Mouse (Mus musculus): ENCODE results near the gene Dpysl5. TPM values are rescaled to one million over a fixed set of nuclear protein-coding genes. Genes with fewer than 3 reads are reported as not detected.

The Dpysl5 gene
- 91.8 and 97.0 TPM in 2 replicates for polyA plus RNA-seq (2014; fragmentation: Nextera tagmentation; extraction: Ambion mirVana)

DNA sequence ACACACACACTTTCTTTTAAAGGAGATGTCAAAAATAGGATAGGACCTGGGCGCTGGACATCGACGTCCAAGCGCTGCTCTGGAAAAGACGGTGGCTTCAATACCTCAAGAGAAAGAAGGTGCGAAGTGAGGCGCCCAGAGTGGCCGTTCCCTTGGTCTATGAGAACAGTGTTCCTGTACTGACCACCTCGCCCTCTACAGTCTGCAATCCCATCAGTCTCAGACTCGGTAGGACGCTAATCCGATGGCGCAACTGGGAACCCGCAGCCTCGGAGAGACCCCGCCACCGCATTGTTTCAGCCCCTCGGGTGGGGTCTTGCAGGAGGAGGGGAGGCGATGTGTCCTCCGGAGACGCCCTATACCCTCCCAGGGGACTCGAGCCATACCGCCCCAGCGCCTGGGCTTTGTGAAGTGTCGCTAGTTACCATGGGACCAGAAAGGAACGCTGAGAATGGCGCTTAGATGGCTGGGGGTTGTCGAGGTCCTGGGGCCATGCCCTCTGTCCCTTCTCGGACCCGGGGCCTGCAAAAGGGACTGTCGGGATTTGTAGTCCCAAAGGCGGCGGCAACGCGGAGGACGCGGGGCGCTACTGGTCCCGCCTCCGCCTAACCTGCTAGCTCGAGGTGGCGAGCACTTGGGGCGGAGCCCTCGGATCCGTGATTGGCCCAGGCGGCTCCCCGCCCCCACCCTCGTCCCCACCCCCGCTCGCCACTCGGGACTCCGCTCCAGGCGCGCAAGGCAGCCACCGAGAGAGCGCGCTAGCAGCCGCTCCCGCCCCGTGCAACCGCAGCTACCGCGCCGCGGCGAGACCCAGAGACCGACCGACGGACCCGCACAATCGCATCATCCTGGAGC, at the start of gene Dpysl5:
Dpysl5 (plus strand) TSS at position 418 of the 855 bp plus-strand sequence.
- WGBS: under 1% methylated on average over 70 of the region's 71 CpGs
- Histone ChIP-seq H3K36me3 (ENCODE audit: control insufficient read depth, insufficient read depth, low read length) (no peaks in the 10 kb centered on the region), H3K9ac (ENCODE audit: low read length) (peak within 1 kb of the TSS; percentile 88), H3K9me3 (ENCODE audit: control insufficient read depth, low read length) (no peaks in the 10 kb centered on the region), H3K27me3 (ENCODE audit: control insufficient read depth, insufficient read depth, low read length) (no peaks in the 10 kb centered on the region), H3K4me1 (replicated peaks; ENCODE audit: control insufficient read depth, insufficient read depth, low read length) (no peaks in the 10 kb centered on the region; the same call in 1 of the 2 replicates), H3K27ac (ENCODE audit: low read depth, low read length) (peak within 1 kb of the TSS; percentile 65), H3K4me3 (ENCODE audit: low read depth, low read length) (peak within 1 kb of the TSS; percentile 66), H3K4me2 (ENCODE audit: low read depth, low read length, severe bottlenecking) (peak within 1 kb of the TSS; percentile 95)
- DNase-seq (ENCODE audit: low spot score) (peak; percentile 97), ATAC-seq (replicated peaks; ENCODE audit: low FRiP score) (peak; percentile 89)

DNA sequence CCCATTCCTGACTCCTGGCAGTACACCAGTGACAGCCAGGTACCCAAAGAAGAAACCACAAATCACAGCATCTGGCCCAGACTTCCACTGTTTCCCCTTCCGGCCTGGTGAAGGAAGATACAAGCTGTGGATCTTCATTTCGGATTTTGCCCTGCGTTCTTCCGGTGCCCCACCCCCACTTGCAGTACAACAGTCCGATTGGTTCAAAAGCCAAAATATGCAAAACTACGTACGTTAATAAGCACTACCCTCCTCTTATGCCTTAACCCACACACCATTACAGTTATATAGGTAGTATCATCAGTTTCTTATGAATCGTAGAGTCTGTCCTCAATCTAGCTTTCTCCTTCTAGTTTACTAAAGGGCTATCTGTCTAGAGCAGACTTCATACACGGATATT, 46.0 kb upstream of the Dpysl5 start:
- H3K4me1 ChIP-seq (replicated peaks; ENCODE audit: control insufficient read depth, insufficient read depth, low read length): peaks cover 10% of the 10 kb centered on the region; the same call in 1 of the 2 replicates
- no peaks in the 10 kb centered on the region for H3K9me3 ChIP-seq (ENCODE audit: control insufficient read depth, low read length)
- DNase-seq (ENCODE audit: low spot score) (no peak), ATAC-seq (replicated peaks; ENCODE audit: low FRiP score) (no peak)
- no peak overlapping the region for H3K9ac ChIP-seq (ENCODE audit: low read length)
- no peak overlapping the region for H3K4me2 ChIP-seq (ENCODE audit: low read depth, low read length, severe bottlenecking)
- no peaks in the 10 kb centered on the region for H3K27me3 ChIP-seq (ENCODE audit: control insufficient read depth, insufficient read depth, low read length)
- 91% methylated on average over 9 of the region's 9 CpGs for WGBS
- no peaks in the 10 kb centered on the region; the same call in 1 of the 2 replicates for H3K36me3 ChIP-seq (ENCODE audit: control insufficient read depth, insufficient read depth, low read length)
- no peak overlapping the region for H3K4me3 ChIP-seq (ENCODE audit: low read depth, low read length)
- no peak overlapping the region for H3K27ac ChIP-seq (ENCODE audit: low read depth, low read length)

DNA sequence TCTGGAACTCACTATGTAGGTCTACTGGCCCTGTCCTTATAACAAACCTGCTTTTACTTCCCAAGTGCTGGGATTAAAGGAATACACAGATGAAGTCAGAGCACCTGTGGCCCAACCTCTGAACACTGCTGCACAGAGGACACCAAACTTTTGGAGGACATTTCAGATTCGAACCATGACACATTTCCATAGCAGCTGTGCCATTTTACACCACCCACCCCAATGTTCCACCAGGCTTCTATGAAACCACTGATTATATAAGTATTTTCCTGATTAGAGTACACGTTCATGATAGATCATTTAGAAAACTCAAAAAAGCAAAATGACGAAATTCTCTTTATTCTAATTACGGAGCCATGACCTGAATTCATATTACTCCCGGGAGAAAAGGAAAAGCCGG, 45.4 kb upstream of the Dpysl5 start:
- Histone ChIP-seq H3K27ac (ENCODE audit: low read depth, low read length) (no peak overlapping the region), H3K4me2 (ENCODE audit: low read depth, low read length, severe bottlenecking) (peak overlapping the region; percentile 56; the same call in 1 of the 2 replicates), H3K27me3 (ENCODE audit: control insufficient read depth, insufficient read depth, low read length) (no peaks in the 10 kb centered on the region), H3K36me3 (ENCODE audit: control insufficient read depth, insufficient read depth, low read length) (no peaks in the 10 kb centered on the region; the same call in 1 of the 2 replicates), H3K9ac (ENCODE audit: low read length) (peak overlapping the region; percentile 92), H3K4me3 (ENCODE audit: low read depth, low read length) (peak overlapping the region; percentile 83), H3K9me3 (ENCODE audit: control insufficient read depth, low read length) (no peaks in the 10 kb centered on the region), H3K4me1 (replicated peaks; ENCODE audit: control insufficient read depth, insufficient read depth, low read length) (peaks cover 10% of the 10 kb centered on the region; the same call in 1 of the 2 replicates)
- ATAC-seq (replicated peaks; ENCODE audit: low FRiP score): no peak
- WGBS: 68% methylated on average over 6 of the region's 6 CpGs
- DNase-seq (ENCODE audit: low spot score): no peak

DNA sequence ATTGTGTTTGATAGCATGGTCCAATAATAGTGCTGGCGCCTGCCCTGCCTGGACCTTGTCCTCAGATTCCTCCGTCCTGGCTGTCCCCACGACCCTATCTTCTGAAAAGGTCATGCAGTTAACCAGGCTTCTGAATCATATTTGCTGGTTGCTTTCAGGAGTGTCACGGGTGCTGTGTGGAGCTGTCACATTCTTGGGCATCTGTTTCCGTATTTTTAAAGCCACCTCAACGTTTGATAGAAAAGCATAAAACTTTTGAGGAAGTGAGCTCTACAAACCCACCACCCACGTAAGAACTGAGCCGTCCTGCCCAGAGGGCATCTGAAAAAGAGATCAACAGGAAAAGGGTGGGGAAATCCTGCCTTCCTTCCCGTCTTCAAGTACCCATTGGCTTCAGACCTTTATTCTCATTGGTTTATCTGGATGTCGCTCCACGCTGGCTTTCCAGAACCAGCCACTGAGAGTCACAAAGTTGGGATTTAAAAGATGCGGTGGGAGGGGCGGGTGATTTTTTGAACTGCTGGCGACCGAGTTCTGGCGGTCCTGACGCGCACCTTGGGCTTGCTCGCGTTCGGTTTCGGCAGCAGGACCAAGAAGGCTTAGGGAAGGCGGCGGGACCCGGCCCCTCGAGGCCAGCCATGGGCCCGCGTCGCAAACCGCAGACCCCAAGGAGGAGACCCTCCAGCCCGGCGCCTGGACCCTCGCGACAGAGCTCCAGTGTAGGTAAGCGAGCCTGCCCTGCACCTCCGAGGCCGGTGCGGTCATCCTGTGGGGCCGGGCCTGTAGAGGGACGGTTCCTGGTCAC, 44.8 kb upstream of the Dpysl5 start, which contains the start of gene Cenpa:
Cenpa (plus strand) TSS at position 387 of the 805 bp plus-strand sequence.
- H3K9ac ChIP-seq (ENCODE audit: low read length): peak within 1 kb of the TSS; percentile 92
- peak; percentile 89 for DNase-seq (ENCODE audit: low spot score)
- 2% methylated on average over 40 of the region's 40 CpGs for WGBS
- peaks cover 10% of the 10 kb centered on the region; the same call in 1 of the 2 replicates for H3K4me1 ChIP-seq (replicated peaks; ENCODE audit: control insufficient read depth, insufficient read depth, low read length)
- no peaks in the 10 kb centered on the region; the same call in 1 of the 2 replicates for H3K36me3 ChIP-seq (ENCODE audit: control insufficient read depth, insufficient read depth, low read length)
- H3K9me3 ChIP-seq (ENCODE audit: control insufficient read depth, low read length): no peaks in the 10 kb centered on the region
- H3K4me3 ChIP-seq (ENCODE audit: low read depth, low read length): peak within 1 kb of the TSS; percentile 83
- no peaks in the 10 kb centered on the region for H3K27me3 ChIP-seq (ENCODE audit: control insufficient read depth, insufficient read depth, low read length)
- ATAC-seq (replicated peaks; ENCODE audit: low FRiP score): peak; percentile 95
- peak within 1 kb of the TSS; percentile 73 for H3K27ac ChIP-seq (ENCODE audit: low read depth, low read length)
- peak within 1 kb of the TSS; percentile 56 for H3K4me2 ChIP-seq (ENCODE audit: low read depth, low read length, severe bottlenecking)

DNA sequence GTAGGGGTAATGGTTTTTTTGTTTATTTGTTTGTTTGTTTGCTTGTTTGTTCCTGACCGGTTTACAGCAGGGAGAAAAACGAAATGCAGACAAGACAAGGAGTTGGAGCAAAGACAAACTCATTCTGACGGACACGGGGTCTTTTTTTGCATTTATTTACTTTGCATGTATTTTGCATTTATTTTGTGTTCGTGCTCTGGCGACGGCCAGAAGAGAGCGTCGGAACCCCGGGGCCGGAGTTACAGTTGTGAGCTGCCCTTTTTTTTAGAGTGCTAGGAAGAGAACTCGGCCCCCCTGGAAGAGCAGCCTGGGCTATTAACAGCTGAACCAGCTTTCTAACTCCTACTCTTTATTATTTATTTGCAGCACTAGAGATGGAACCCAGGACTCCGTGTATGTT, 44.1 kb upstream of the Dpysl5 start:
- Histone ChIP-seq H3K27me3 (ENCODE audit: control insufficient read depth, insufficient read depth, low read length) (no peaks in the 10 kb centered on the region), H3K9ac (ENCODE audit: low read length) (peak overlapping the region; percentile 92), H3K36me3 (ENCODE audit: control insufficient read depth, insufficient read depth, low read length) (peaks cover 3% of the 10 kb centered on the region; the same call in 1 of the 2 replicates), H3K4me1 (replicated peaks; ENCODE audit: control insufficient read depth, insufficient read depth, low read length) (peaks cover 10% of the 10 kb centered on the region; the same call in 1 of the 2 replicates), H3K9me3 (ENCODE audit: control insufficient read depth, low read length) (no peaks in the 10 kb centered on the region), H3K4me3 (ENCODE audit: low read depth, low read length) (peak overlapping the region; percentile 83), H3K4me2 (ENCODE audit: low read depth, low read length, severe bottlenecking) (peak overlapping the region; percentile 56), H3K27ac (ENCODE audit: low read depth, low read length) (peak overlapping the region; percentile 73)
- WGBS: 0% methylated on average over 13 of the region's 13 CpGs
- DNase-seq (ENCODE audit: low spot score) (no peak), ATAC-seq (replicated peaks; ENCODE audit: low FRiP score) (no peak)

DNA sequence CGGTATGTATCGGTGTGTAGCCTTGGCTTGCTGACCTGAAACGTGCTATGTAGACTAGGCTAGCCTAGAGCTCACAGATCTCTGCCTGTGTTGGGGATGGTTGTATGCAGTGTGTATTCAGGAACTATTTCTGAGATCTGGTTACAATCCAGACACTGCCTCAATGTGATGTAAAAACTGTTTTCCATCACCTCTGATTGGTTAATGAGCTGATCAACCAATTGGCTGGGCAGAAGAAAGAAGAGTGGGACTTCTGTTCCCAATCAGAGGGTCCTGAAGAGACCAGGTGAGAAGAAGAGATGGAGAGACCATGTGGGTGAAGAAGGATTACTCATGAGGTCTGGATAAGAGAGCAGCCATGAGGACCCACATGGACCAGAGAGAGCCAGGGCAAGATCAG, 43.7 kb upstream of the Dpysl5 start:
- no peaks in the 10 kb centered on the region for H3K9me3 ChIP-seq (ENCODE audit: control insufficient read depth, low read length)
- peak overlapping the region; percentile 56 for H3K4me2 ChIP-seq (ENCODE audit: low read depth, low read length, severe bottlenecking)
- peak overlapping the region; percentile 92 for H3K9ac ChIP-seq (ENCODE audit: low read length)
- peak overlapping the region; percentile 83 for H3K4me3 ChIP-seq (ENCODE audit: low read depth, low read length)
- 11% methylated on average over 3 of the region's 3 CpGs for WGBS
- H3K27me3 ChIP-seq (ENCODE audit: control insufficient read depth, insufficient read depth, low read length): no peaks in the 10 kb centered on the region
- ATAC-seq (replicated peaks; ENCODE audit: low FRiP score) (0 out of 2 replicates have a peak, but pooled peaks have one; percentile 19), DNase-seq (ENCODE audit: low spot score) (no peak)
- peaks cover 3% of the 10 kb centered on the region; the same call in 1 of the 2 replicates for H3K36me3 ChIP-seq (ENCODE audit: control insufficient read depth, insufficient read depth, low read length)
- no peak overlapping the region for H3K27ac ChIP-seq (ENCODE audit: low read depth, low read length)
- H3K4me1 ChIP-seq (replicated peaks; ENCODE audit: control insufficient read depth, insufficient read depth, low read length): peaks cover 10% of the 10 kb centered on the region; the same call in 1 of the 2 replicates

DNA sequence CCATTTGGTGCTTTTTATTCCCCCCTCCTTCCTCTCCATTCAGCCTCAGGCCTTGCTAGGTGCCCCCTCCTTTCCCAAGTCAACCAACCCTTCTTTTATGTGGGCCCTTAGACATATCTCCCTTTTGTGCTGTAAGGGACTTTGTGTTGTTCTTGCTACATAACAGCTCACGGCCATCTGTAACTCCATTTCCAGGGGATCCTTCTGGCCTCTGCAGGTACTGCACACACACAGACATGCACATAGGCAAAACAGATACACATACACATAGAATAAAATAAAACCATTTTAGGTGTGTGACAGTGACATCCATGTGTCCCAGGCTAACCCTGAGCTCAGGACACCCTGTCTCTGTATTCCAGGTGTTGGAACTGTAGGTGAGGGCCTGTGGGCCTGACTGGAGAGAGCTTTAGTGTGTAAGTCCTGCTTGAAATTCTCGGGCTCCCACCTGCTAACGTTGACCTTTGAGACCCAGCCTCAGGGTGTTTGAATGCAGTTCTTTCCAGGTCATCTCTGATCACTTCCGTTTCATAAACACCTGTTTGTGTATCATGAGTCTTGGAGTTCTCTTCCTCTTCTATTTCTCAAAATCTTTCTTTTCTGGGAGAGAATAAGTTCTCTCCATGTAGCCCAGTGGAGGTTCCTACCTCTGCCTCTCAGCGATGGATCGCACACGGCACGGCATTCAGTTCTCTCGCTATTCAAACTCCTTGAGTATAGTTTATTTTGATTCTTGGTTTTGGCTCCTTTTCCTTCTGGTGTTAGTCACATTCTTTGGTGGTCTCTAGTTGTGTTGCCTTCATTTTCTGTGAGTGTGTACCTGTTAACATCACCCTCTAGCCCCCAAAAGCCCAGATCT, 42.5 kb upstream of the Dpysl5 start:
- 94% methylated on average over 9 of the region's 9 CpGs for WGBS
- H3K27ac ChIP-seq (ENCODE audit: low read depth, low read length): no peak overlapping the region
- DNase-seq (ENCODE audit: low spot score): no peak
- no peak for ATAC-seq (replicated peaks; ENCODE audit: low FRiP score)
- H3K27me3 ChIP-seq (ENCODE audit: control insufficient read depth, insufficient read depth, low read length): no peaks in the 10 kb centered on the region
- no peak overlapping the region; the same call in 1 of the 2 replicates for H3K4me3 ChIP-seq (ENCODE audit: low read depth, low read length)
- no peaks in the 10 kb centered on the region for H3K9me3 ChIP-seq (ENCODE audit: control insufficient read depth, low read length)
- H3K4me1 ChIP-seq (replicated peaks; ENCODE audit: control insufficient read depth, insufficient read depth, low read length): peaks cover 10% of the 10 kb centered on the region; the same call in 1 of the 2 replicates
- H3K4me2 ChIP-seq (ENCODE audit: low read depth, low read length, severe bottlenecking): peak overlapping the region; percentile 56; the same call in 1 of the 2 replicates
- peaks cover 3% of the 10 kb centered on the region; the same call in 1 of the 2 replicates for H3K36me3 ChIP-seq (ENCODE audit: control insufficient read depth, insufficient read depth, low read length)
- H3K9ac ChIP-seq (ENCODE audit: low read length): no peak overlapping the region
